In genomic region chr4:137277166-137277513, GRCm38 (mm10) we compare ENCODE assay signal across 8 mouse cellular contexts. TPM values are rescaled to one million over a fixed set of nuclear protein-coding genes. Genes with fewer than 3 reads are reported as not detected.
DNase-seq lines count a peak whose midpoint lies in the region; ATAC-seq lines count a peak whose summit lies in the region.

Gene Wnt4 (plus strand): TSS chr4:137277489.

- H3K9me3 ChIP-seq in embryonic facial prominence, embryonic 11.5 days (replicated peaks; ENCODE audit: control insufficient read depth, low read length) = no peaks in the 10 kb centered on the region
- H3K9me3 ChIP-seq in heart, embryonic 16.5 days (replicated peaks; ENCODE audit: control insufficient read depth, low read length) = no peaks in the 10 kb centered on the region

- H3K4me3 ChIP-seq in embryonic facial prominence, embryonic 11.5 days (ENCODE audit: low read depth, low read length) = peak within 1 kb of the TSS; percentile 53
- peak within 1 kb of the TSS; percentile 61 for H3K4me3 ChIP-seq in heart, embryonic 16.5 days (ENCODE audit: low read length)

- H3K9ac ChIP-seq in embryonic facial prominence, embryonic 11.5 days (replicated peaks; ENCODE audit: low read length) = peak within 1 kb of the TSS; percentile 48
- H3K9ac ChIP-seq in heart, embryonic 16.5 days (ENCODE audit: low read length) = peak within 1 kb of the TSS; percentile 62

- 0% methylated on average over 14 of the region's 45 CpGs for WGBS in embryonic facial prominence, embryonic 11.5 days
- WGBS in heart, embryonic 16.5 days = 0% methylated on average over 22 of the region's 45 CpGs

- no peaks in the 10 kb centered on the region for H3K36me3 ChIP-seq in embryonic facial prominence, embryonic 11.5 days (replicated peaks; ENCODE audit: control insufficient read depth, insufficient read depth, low read depth, low read length)
- no peaks in the 10 kb centered on the region for H3K36me3 ChIP-seq in heart, embryonic 16.5 days (ENCODE audit: control insufficient read depth, insufficient read depth)

- peak within 1 kb of the TSS; percentile 28; the same call in 1 of the 2 replicates for H3K27ac ChIP-seq in embryonic facial prominence, embryonic 11.5 days (replicated peaks; ENCODE audit: low read depth, low read length)
- H3K27ac ChIP-seq in heart, embryonic 16.5 days (ENCODE audit: low read length) = no peak within 1 kb of the TSS

- peaks cover 3% of the 10 kb centered on the region for H3K4me1 ChIP-seq in embryonic facial prominence, embryonic 11.5 days (ENCODE audit: control insufficient read depth, insufficient read depth, low read length)
- H3K4me1 ChIP-seq in heart, embryonic 16.5 days (ENCODE audit: control insufficient read depth, insufficient read depth, low read length) = peaks cover 14% of the 10 kb centered on the region

- H3K27me3 ChIP-seq in embryonic facial prominence, embryonic 11.5 days (ENCODE audit: control insufficient read depth, insufficient read depth, low read length) = peaks cover 62% of the 10 kb centered on the region
- peaks cover 75% of the 10 kb centered on the region for H3K27me3 ChIP-seq in heart, embryonic 16.5 days (ENCODE audit: control insufficient read depth, insufficient read depth, low read length)

- H3K4me2 ChIP-seq in embryonic facial prominence, embryonic 11.5 days (ENCODE audit: low read depth, low read length) = peak within 1 kb of the TSS; percentile 96
- H3K4me2 ChIP-seq in heart, embryonic 16.5 days (ENCODE audit: low read depth, low read length) = peak within 1 kb of the TSS; percentile 82

- ATAC-seq in embryonic facial prominence, embryonic 11.5 days (replicated peaks; ENCODE audit: insufficient number of reproducible peaks, low FRiP score, low TSS enrichment, low read depth) = peak; percentile 51; the same call in 1 of the 2 replicates
- peak; percentile 63 for ATAC-seq in heart, embryonic 16.5 days (replicated peaks; ENCODE audit: extremely low read depth, insufficient read depth, low FRiP score)

- intact Hi-C loops in left cerebral cortex, postnatal 10 days (cut with DNase I) = loop anchor here (5.0 kb wide), 1 partner anchor 115 kb away; no protein-coding TSS in a partner anchor
- intact Hi-C loops in left cerebral cortex, postnatal 25 days (cut with DNase I) = loop anchor here (5.0 kb wide), 1 partner anchor 35 kb away; no protein-coding TSS in a partner anchor

- DNase-seq in left cerebral cortex, postnatal 10 days (ENCODE audit: extremely low spot score in 1 of 2, low spot score in 2 of 2) = peak in 1 of 2 experiments; percentile 78
- DNase-seq in left cerebral cortex, adult 9 months (ENCODE audit: low spot score in 2 of 2) = no peak
- peak; percentile 66 for DNase-seq in embryonic facial prominence, embryonic 11.5 days (ENCODE audit: low spot score)
- no peak for DNase-seq in left cerebral cortex, postnatal 25 days (ENCODE audit: low spot score in 2 of 2)
- peak; percentile 72 for DNase-seq in mesoderm, embryonic 11.5 days (ENCODE audit: low read depth, low spot score)
- DNase-seq in urinary bladder, adult 2 months (ENCODE audit: low spot score) = peak; percentile 66
- no peak for DNase-seq in frontal cortex, postnatal 10 days (ENCODE audit: low spot score in 2 of 2)

RNA-seq across cellular contexts. Expression of gene Wnt4, which starts in this region (rescaled TPM):
- 10 to 100 TPM; 15.5 to 16.2 TPM for total RNA-seq in left cerebral cortex, postnatal 10 days (2021)
- 3.3 and 4.3 TPM in 2 replicates for polyA plus RNA-seq in embryonic facial prominence, embryonic 11.5 days (2014; fragmentation: Nextera tagmentation; extraction: Ambion mirVana)
- 0.65 and 0.71 TPM in 2 replicates for polyA plus RNA-seq in heart, embryonic 16.5 days (2015; fragmentation: Nextera tagmentation; extraction: Ambion mirVana)
- total RNA-seq in left cerebral cortex, postnatal 25 days (2021) = 10 to 100 TPM; 12.3 to 15.3 TPM
- polyA plus RNA-seq in urinary bladder, adult 2 months (2012; rRNA removed) = 25.1 and 28.3 TPM in 2 replicates

Comparison
In these comparisons a context has a peak if more than half of its experiments do, and no peak if none do; other contexts are left out.
1. Peak in ATAC-seq, H3K4me3 ChIP-seq, H3K9ac ChIP-seq and H3K4me2 ChIP-seq in heart, embryonic 16.5 days; RNA of the gene not detected or under 1 TPM.
2. DNase-seq: peak in embryonic facial prominence, embryonic 11.5 days (single experiment), mesoderm, embryonic 11.5 days (single experiment) and urinary bladder, adult 2 months (single experiment); none in left cerebral cortex, adult 9 months (0 of 2), left cerebral cortex, postnatal 25 days (0 of 2) and frontal cortex, postnatal 10 days (0 of 2).